Mouse (Mus musculus) forebrain, embryonic 15.5 days (tissue): ENCODE results near the gene A730009L09Rik. TPM values are rescaled to one million over a fixed set of nuclear protein-coding genes. Genes with fewer than 3 reads are reported as not detected.
A peak's percentile ranks its signal among the peaks of the same experiment; 100 is the strongest.

Experiments used
- ATAC-seq: fragments of 200-750 bp; cut with Nextera tagmentation; replicated peaks from 2 replicates; pipeline ENCODE4 v1.8.0; 2017; ENCODE audit warnings: mild to moderate bottlenecking, moderate TSS enrichment, moderate library complexity
- H3K27ac ChIP-seq: fragments of 300-500 bp; sonication (generic); replicated peaks from 2 replicates; pipeline ENCODE4 v1.5.1; 2015; ENCODE audit warnings: mild to moderate bottlenecking, inconsistent platforms
- H3K27me3 ChIP-seq: fragments of 300-500 bp; sonication (generic); 2 replicates; pipeline ENCODE4 v1.6.1; 2015; ENCODE audit warnings: inconsistent platforms
- H3K36me3 ChIP-seq: fragments of 300-500 bp; sonication (generic); 2 replicates; pipeline ENCODE4 v1.6.1; 2015; ENCODE audit warnings: mild to moderate bottlenecking, inconsistent platforms
- H3K4me1 ChIP-seq: fragments of 300-500 bp; sonication (generic); 2 replicates; pipeline ENCODE4 v1.6.1; 2015; ENCODE audit warnings: inconsistent platforms
- H3K4me2 ChIP-seq: fragments of 300-500 bp; sonication (generic); replicated peaks from 2 replicates; pipeline ENCODE4 v1.6.1; 2015; ENCODE audit warnings: mild to moderate bottlenecking, inconsistent platforms
- H3K4me3 ChIP-seq: fragments of 300-500 bp; sonication (generic); 2 replicates; pipeline ENCODE4 v1.5.1; 2015; ENCODE audit warnings: mild to moderate bottlenecking, inconsistent platforms
- H3K9ac ChIP-seq: fragments of 300-500 bp; sonication (generic); replicated peaks from 2 replicates; pipeline ENCODE4 v1.6.1; 2015; ENCODE audit warnings: mild to moderate bottlenecking, inconsistent platforms
- H3K9me3 ChIP-seq: fragments of 300-500 bp; sonication (generic); 2 replicates; pipeline ENCODE4 v1.6.1; 2016; ENCODE audit warnings: inconsistent platforms
- WGBS: fragments of 180-500 bp; shearing (Covaris S2); methylation state at CpG from one replicate; pipeline ENCODE4 v1.1.7; 2015; ENCODE audit warnings: mixed read lengths; 5-methylcytosine and 5-hydroxymethylcytosine counted together
- polyA plus RNA-seq: library from polyadenylated mRNA; unstranded; fragments of >200 nt; fragmentation: Nextera tagmentation; extraction: Ambion mirVana; gene quantifications from 2 replicates; pipeline ENCODE4 v1.2.1, GENCODE M21; 2015

The A730009L09Rik gene
- polyA plus RNA-seq, 1 experiment from 2014 or later = not detected

- no peak overlapping the region for H3K4me3 ChIP-seq
- H3K4me1 ChIP-seq = no peaks in the 10 kb centered on the region
- H3K9me3 ChIP-seq = no peaks in the 10 kb centered on the region
- H3K27ac ChIP-seq = no peak overlapping the region
- ATAC-seq = no peak
- H3K27me3 ChIP-seq = no peaks in the 10 kb centered on the region
- H3K9ac ChIP-seq = no peak overlapping the region
- no peaks in the 10 kb centered on the region for H3K36me3 ChIP-seq
- no peak overlapping the region for H3K4me2 ChIP-seq
- WGBS = 93% methylated on average over 11 of the region's 11 CpGs
Observed at GRCm38 (mm10) chr16:84521975-84522635, 7.2 kb downstream of the A730009L09Rik start.

DNA sequence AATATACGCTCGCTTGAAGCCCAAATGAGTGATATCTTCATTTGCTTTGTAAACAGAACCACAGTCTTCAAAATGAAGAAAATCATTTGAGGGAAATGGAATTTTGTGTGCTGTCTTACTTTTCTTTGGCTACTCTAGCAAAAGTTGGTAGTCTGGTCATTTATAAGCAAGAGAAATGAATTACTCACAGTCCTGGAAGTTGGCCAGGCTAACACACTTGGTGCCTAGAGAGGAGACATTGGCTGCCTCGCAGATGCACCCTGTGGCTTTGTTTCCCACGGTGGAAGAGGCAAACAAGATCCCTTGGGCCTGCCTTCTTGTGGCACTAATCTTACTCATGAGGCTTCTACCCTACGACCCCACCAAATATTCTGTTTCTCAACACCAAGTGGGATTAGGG lies 8.1 kb downstream of the A730009L09Rik start:
- no peaks in the 10 kb centered on the region for H3K9me3 ChIP-seq
- H3K36me3 ChIP-seq = no peaks in the 10 kb centered on the region
- no peak overlapping the region for H3K9ac ChIP-seq
- H3K4me3 ChIP-seq = no peak overlapping the region
- no peaks in the 10 kb centered on the region for H3K27me3 ChIP-seq
- H3K4me2 ChIP-seq = no peak overlapping the region
- H3K4me1 ChIP-seq = no peaks in the 10 kb centered on the region
- ATAC-seq = no peak
- 86% methylated on average over 5 of the region's 5 CpGs for WGBS
- no peak overlapping the region for H3K27ac ChIP-seq

DNA sequence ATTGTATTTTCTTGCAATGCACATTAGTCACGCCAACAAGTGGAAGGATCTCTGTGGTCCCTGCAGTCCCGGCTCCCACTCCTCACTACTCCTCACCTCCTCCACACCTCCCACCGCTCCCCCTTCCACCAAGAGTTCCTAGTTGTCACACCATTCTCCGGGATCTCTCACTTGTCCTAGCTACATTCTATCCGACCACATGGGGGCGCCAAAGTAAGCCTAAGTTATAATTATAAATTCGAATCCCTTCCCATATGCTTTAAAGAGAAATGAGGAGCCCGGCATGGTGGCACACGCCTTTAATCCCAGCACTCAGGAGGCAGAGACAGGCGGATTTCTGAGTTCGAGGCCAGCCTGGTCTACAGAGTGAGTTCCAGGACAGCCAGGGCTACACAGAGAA lies 12.5 kb downstream of the A730009L09Rik start:
- Histone ChIP-seq H3K9ac (no peak overlapping the region), H3K27ac (no peak overlapping the region), H3K36me3 (no peaks in the 10 kb centered on the region), H3K27me3 (no peaks in the 10 kb centered on the region), H3K4me3 (no peak overlapping the region), H3K9me3 (no peaks in the 10 kb centered on the region), H3K4me1 (no peaks in the 10 kb centered on the region), H3K4me2 (no peak overlapping the region)
- no peak for ATAC-seq
- 64% methylated on average over 11 of the region's 11 CpGs for WGBS

- Histone ChIP-seq H3K36me3 (no peaks in the 10 kb centered on the region), H3K4me1 (no peaks in the 10 kb centered on the region), H3K9me3 (no peaks in the 10 kb centered on the region), H3K4me2 (no peak overlapping the region), H3K9ac (no peak overlapping the region), H3K27ac (no peak overlapping the region), H3K27me3 (no peaks in the 10 kb centered on the region), H3K4me3 (no peak overlapping the region)
- 100% methylated on average over 3 of the region's 3 CpGs for WGBS
- no peak for ATAC-seq
Observed at GRCm38 (mm10) chr16:84532803-84533202, 17.9 kb downstream of the A730009L09Rik start.

- Histone ChIP-seq H3K4me2 (no peak overlapping the region), H3K4me1 (no peaks in the 10 kb centered on the region), H3K9me3 (no peaks in the 10 kb centered on the region), H3K9ac (no peak overlapping the region), H3K36me3 (no peaks in the 10 kb centered on the region), H3K4me3 (no peak overlapping the region), H3K27me3 (no peaks in the 10 kb centered on the region), H3K27ac (no peak overlapping the region)
- ATAC-seq = no peak
- 91% methylated on average over 4 of the region's 4 CpGs for WGBS
Observed at GRCm38 (mm10) chr16:84546059-84546458, 31.1 kb downstream of the A730009L09Rik start.

DNA sequence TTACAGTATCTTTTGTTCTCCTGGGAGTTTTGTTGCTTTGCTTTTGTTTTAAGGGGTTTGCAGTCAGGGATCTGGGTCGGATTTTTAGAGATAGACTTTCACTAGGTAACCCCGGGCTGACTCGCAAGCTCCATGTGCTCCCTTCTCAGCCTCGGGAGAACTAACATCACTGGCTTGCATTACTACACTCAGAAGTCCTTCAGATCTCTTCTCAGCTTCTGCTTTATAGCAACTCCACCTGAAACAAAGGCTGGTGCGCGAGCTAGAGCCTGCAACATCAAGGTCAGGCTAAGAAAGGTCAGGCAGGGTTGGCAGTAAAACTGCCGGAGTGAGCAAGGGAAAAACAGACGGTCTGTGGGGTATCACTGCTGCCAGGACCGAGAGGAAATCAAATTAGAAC lies 34.2 kb downstream of the A730009L09Rik start:
- Histone ChIP-seq H3K4me3 (no peak overlapping the region), H3K27me3 (no peaks in the 10 kb centered on the region), H3K4me1 (no peaks in the 10 kb centered on the region), H3K9me3 (no peaks in the 10 kb centered on the region), H3K9ac (no peak overlapping the region), H3K4me2 (no peak overlapping the region), H3K27ac (no peak overlapping the region), H3K36me3 (no peaks in the 10 kb centered on the region)
- ATAC-seq = no peak
- WGBS = 61% methylated on average over 9 of the region's 9 CpGs

- no peak for ATAC-seq
Observed at GRCm38 (mm10) chr16:84550445-84550844, 35.5 kb downstream of the A730009L09Rik start.

GRCm38 (mm10) chr16:84553981-84554380 lies 39.1 kb downstream of the A730009L09Rik start:
- H3K27ac ChIP-seq = no peak overlapping the region
- no peak overlapping the region for H3K4me3 ChIP-seq
- WGBS = 90% methylated on average over 13 of the region's 13 CpGs
- H3K9ac ChIP-seq = no peak overlapping the region
- ATAC-seq = no peak
- no peaks in the 10 kb centered on the region for H3K27me3 ChIP-seq
- no peaks in the 10 kb centered on the region for H3K36me3 ChIP-seq
- H3K4me1 ChIP-seq = peaks cover 7% of the 10 kb centered on the region
- no peak overlapping the region for H3K4me2 ChIP-seq
- H3K9me3 ChIP-seq = no peaks in the 10 kb centered on the region

More at GRCm38 (mm10) chr16:84550445-84550844, 35.5 kb downstream of the A730009L09Rik start:
- no peak overlapping the region for H3K4me3 ChIP-seq
- H3K9ac ChIP-seq = no peak overlapping the region
- H3K9me3 ChIP-seq = no peaks in the 10 kb centered on the region
- no peak overlapping the region for H3K27ac ChIP-seq
- H3K4me1 ChIP-seq = peaks cover 7% of the 10 kb centered on the region; the same call in 1 of the 2 replicates
- H3K36me3 ChIP-seq = no peaks in the 10 kb centered on the region
- H3K4me2 ChIP-seq = no peak overlapping the region
- no peaks in the 10 kb centered on the region for H3K27me3 ChIP-seq
- 77% methylated on average over 5 of the region's 5 CpGs for WGBS

- no peak overlapping the region for H3K4me2 ChIP-seq
Observed at GRCm38 (mm10) chr16:84558113-84558917, 43.4 kb downstream of the A730009L09Rik start.

GRCm38 (mm10) chr16:84559569-84560278 lies 44.8 kb downstream of the A730009L09Rik start:
- Histone ChIP-seq H3K27ac (no peak overlapping the region), H3K4me2 (peak overlapping the region; percentile 35), H3K9ac (no peak overlapping the region), H3K4me3 (no peak overlapping the region), H3K4me1 (peaks cover 10% of the 10 kb centered on the region), H3K36me3 (no peaks in the 10 kb centered on the region), H3K27me3 (no peaks in the 10 kb centered on the region), H3K9me3 (no peaks in the 10 kb centered on the region)
- 0 out of 2 replicates have a peak, but pooled peaks have one; percentile 18 for ATAC-seq
- 17% methylated on average over 9 of the region's 9 CpGs for WGBS

More at GRCm38 (mm10) chr16:84558113-84558917, 43.4 kb downstream of the A730009L09Rik start:
- H3K4me1 ChIP-seq = peaks cover 11% of the 10 kb centered on the region
- H3K27me3 ChIP-seq = no peaks in the 10 kb centered on the region
- no peaks in the 10 kb centered on the region for H3K36me3 ChIP-seq
- ATAC-seq = peak; percentile 51
- WGBS = 64% methylated on average over 20 of the region's 20 CpGs
- H3K4me3 ChIP-seq = peak overlapping the region; percentile 2; the same call in 1 of the 2 replicates
- H3K9me3 ChIP-seq = no peaks in the 10 kb centered on the region
- H3K9ac ChIP-seq = no peak overlapping the region
- H3K27ac ChIP-seq = no peak overlapping the region

DNA sequence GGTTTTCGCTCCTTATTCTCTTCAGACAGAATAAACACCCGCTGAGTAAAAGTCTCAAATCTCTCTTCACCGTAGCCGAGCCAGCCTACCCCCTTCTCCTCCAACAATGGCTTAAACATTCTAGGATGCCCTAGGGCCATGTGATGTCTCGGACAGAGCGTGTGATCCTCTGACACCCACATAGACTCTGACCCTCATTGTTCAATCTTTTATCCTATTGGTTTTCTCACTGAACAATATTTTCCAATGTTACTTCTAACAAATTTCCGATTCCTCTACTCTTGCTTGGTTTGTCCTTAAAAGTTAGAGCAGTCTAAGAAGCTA lies 45.3 kb downstream of the A730009L09Rik start:
- 0 out of 2 replicates have a peak, but pooled peaks have one; percentile 31 for ATAC-seq
- no peak overlapping the region for H3K9ac ChIP-seq
- 42% methylated on average over 7 of the region's 7 CpGs for WGBS
- H3K9me3 ChIP-seq = no peaks in the 10 kb centered on the region
- peaks cover 5% of the 10 kb centered on the region for H3K4me1 ChIP-seq
- no peaks in the 10 kb centered on the region for H3K36me3 ChIP-seq
- H3K4me2 ChIP-seq = peak overlapping the region; percentile 35
- no peak overlapping the region for H3K4me3 ChIP-seq
- H3K27ac ChIP-seq = no peak overlapping the region
- H3K27me3 ChIP-seq = no peaks in the 10 kb centered on the region
